Comparison of ENCODE assay signal across 14 mouse cellular contexts in the genomic region with DNA sequence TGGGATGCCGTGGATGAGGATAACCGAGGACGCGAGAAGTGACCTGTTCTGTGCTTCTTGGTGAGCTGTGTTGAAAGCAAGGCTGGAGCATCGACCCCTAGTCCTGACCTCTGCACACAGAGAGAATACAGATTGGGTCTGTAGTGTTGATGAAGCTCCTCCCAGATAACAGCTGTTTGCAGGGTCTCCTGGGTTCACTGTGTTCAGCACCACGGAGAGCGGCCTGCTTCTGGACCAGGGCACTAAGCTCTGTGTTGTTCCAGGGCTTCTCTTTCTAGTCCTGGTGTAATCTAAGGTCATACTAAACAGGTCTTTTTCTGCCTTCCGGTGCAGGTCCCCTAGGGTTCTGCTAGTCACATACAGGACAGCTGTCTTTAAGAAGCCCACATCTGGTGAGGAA. TPM values are rescaled to one million over a fixed set of nuclear protein-coding genes. Genes with fewer than 3 reads are reported as not detected.
DNase-seq lines count a peak whose midpoint lies in the region; ATAC-seq lines count a peak whose summit lies in the region.
"Had no signal": no experiment of that assay in that cellular context is flagged by ENCODE, and none has a peak within 500 bp of the region (broad histone marks: within the 10 kb centered on the region; RNA-seq: fewer than 3 reads in every experiment).

No protein-coding gene starts in this region.

- H3K27me3 ChIP-seq in heart, embryonic 12.5 days (replicated peaks): peaks cover 42% of the 10 kb centered on the region
- peaks cover 16% of the 10 kb centered on the region for H3K27me3 ChIP-seq in neural tube, embryonic 15.5 days (replicated peaks)

- intact Hi-C loops in heart, postnatal 36 days (cut with DNase I): no loop called here

- H3K4me1 ChIP-seq in heart, embryonic 12.5 days (replicated peaks): no peaks in the 10 kb centered on the region
- peaks cover 26% of the 10 kb centered on the region for H3K4me1 ChIP-seq in neural tube, embryonic 15.5 days
- H3K4me1 ChIP-seq: heart, embryonic 13.5 days; limb, embryonic 12.5 days had no signal

- no peak for ATAC-seq in heart, embryonic 12.5 days (ENCODE audit: insufficient number of reproducible peaks, low FRiP score)
- no peak for ATAC-seq in neural tube, embryonic 15.5 days (ENCODE audit: low FRiP score)
- ATAC-seq in erythroid progenitor cell, adult 5-6 weeks (replicated peaks; ENCODE audit: low FRiP score, poor library complexity, severe bottlenecking): no peak
- ATAC-seq: forebrain, embryonic 16.5 days had no signal

- no peak overlapping the region for H3K4me2 ChIP-seq in heart, embryonic 12.5 days
- no peak overlapping the region for H3K4me2 ChIP-seq in neural tube, embryonic 15.5 days
- H3K4me2 ChIP-seq: heart, embryonic 13.5 days; limb, embryonic 12.5 days; neural tube, embryonic 13.5 days had no signal

- DNase-seq in heart, postnatal 36 days: peak; percentile 13 to 28
- peak; percentile 65 for DNase-seq in neural tube, embryonic 10.5 days (ENCODE audit: extremely low spot score, low spot score)
- peak; percentile 81 for DNase-seq in embryo, embryonic 10.5 days (ENCODE audit: low spot score)
- peak; percentile 83 for DNase-seq in testis, postnatal 10 days (ENCODE audit: low spot score)
- DNase-seq in layer of hippocampus, adult 9-10 months (ENCODE audit: low spot score): no peak
- DNase-seq: cerebellum, adult 9-10 months had no signal

- no peaks in the 10 kb centered on the region for H3K9me3 ChIP-seq in heart, embryonic 12.5 days (replicated peaks)
- H3K9me3 ChIP-seq in neural tube, embryonic 15.5 days (replicated peaks): no peaks in the 10 kb centered on the region
- H3K9me3 ChIP-seq: heart, embryonic 13.5 days; limb, embryonic 12.5 days; neural tube, embryonic 13.5 days had no signal

- WGBS in heart, embryonic 12.5 days: 51% methylated on average over 8 of the region's 8 CpGs
- WGBS in neural tube, embryonic 15.5 days: 58% methylated on average over 8 of the region's 8 CpGs

- H3K4me3 ChIP-seq in heart, embryonic 12.5 days: no peak overlapping the region
- no peak overlapping the region for H3K4me3 ChIP-seq in neural tube, embryonic 15.5 days (replicated peaks)
- H3K4me3 ChIP-seq: heart, embryonic 13.5 days; limb, embryonic 12.5 days; neural tube, embryonic 13.5 days had no signal

- no peak overlapping the region for H3K9ac ChIP-seq in heart, embryonic 12.5 days
- H3K9ac ChIP-seq in neural tube, embryonic 15.5 days (replicated peaks): no peak overlapping the region
- H3K9ac ChIP-seq: heart, embryonic 13.5 days; limb, embryonic 12.5 days; neural tube, embryonic 13.5 days had no signal

- H3K36me3 ChIP-seq in heart, embryonic 12.5 days: no peaks in the 10 kb centered on the region
- no peaks in the 10 kb centered on the region for H3K36me3 ChIP-seq in neural tube, embryonic 15.5 days
- H3K36me3 ChIP-seq: heart, embryonic 13.5 days; limb, embryonic 12.5 days; neural tube, embryonic 13.5 days had no signal

- H3K27ac ChIP-seq in heart, embryonic 12.5 days (ENCODE audit: poor library complexity, severe bottlenecking): no peak overlapping the region
- no peak overlapping the region for H3K27ac ChIP-seq in neural tube, embryonic 15.5 days (replicated peaks)
- H3K27ac ChIP-seq: heart, embryonic 13.5 days; limb, embryonic 12.5 days; neural tube, embryonic 13.5 days had no signal

RNA-seq across cellular contexts. Expression of a gene that starts 12.4 kb away (rescaled TPM):
- under 1 TPM; 0.05 to 0.25 TPM for total RNA-seq in heart, postnatal 36 days (2021)
- 0.23 and 0.30 TPM in 2 replicates for polyA plus RNA-seq in heart, embryonic 12.5 days (2016; fragmentation: Nextera tagmentation; extraction: Ambion mirVana)
- polyA plus RNA-seq in neural tube, embryonic 15.5 days (2015; fragmentation: Nextera tagmentation; extraction: Ambion mirVana): 4.0 and 4.4 TPM in 2 replicates
- total RNA-seq in erythroid progenitor cell, adult 5-6 weeks (2015; ENCODE audit: low replicate concordance): not detected in 2 replicates
- total RNA-seq in erythroid progenitor cell, adult 5-6 weeks (2017; ENCODE audit: low replicate concordance): not detected in 2 replicates
- total RNA-seq: megakaryocyte-erythroid progenitor cell, adult 5-6 weeks had no signal
- polyA plus RNA-seq: limb, embryonic 12.5 days had no signal
